Mouse (Mus musculus) stomach, embryonic 16.5 days (tissue): ENCODE data around the gene Kcnab3. TPM values are rescaled to one million over a fixed set of nuclear protein-coding genes. Genes with fewer than 3 reads are reported as not detected.

Experiments
- polyA plus RNA-seq: library from polyadenylated mRNA; unstranded; fragments of >200 nt; fragmentation: Nextera tagmentation; extraction: Ambion mirVana; gene quantifications from 2 replicates; pipeline ENCODE4 v1.2.1, GENCODE M21; 2015

Gene Kcnab3
- polyA plus RNA-seq, 1 experiment from 2014 or later = 0.79 TPM

Other genes with a start within 250 kb of the Kcnab3 start
- gene Vamp2, start 237.8 kb upstream of the Kcnab3 start, polyA plus RNA-seq = 79.9 and 88.5 TPM in 2 replicates
- gene Per1, start 231.0 kb upstream of the Kcnab3 start, polyA plus RNA-seq = 21.8 and 22.3 TPM in 2 replicates
- gene Hes7, start 205.9 kb upstream of the Kcnab3 start, polyA plus RNA-seq = 0.40 and 0.69 TPM in 2 replicates
- gene 9130213A22Rik, start 203.7 kb upstream of the Kcnab3 start, polyA plus RNA-seq = 0.27 and 0.61 TPM in 2 replicates
- 2.0 and 5.4 TPM in 2 replicates for gene Aloxe3, start 200.4 kb upstream of the Kcnab3 start, polyA plus RNA-seq
- gene Alox12b, start 169.3 kb upstream of the Kcnab3 start, polyA plus RNA-seq = 42.2 and 90.0 TPM in 2 replicates
- 0.35 and 0.42 TPM in 2 replicates for gene Alox8, start 128.4 kb upstream of the Kcnab3 start, polyA plus RNA-seq
- gene Gucy2e, start 89.2 kb upstream of the Kcnab3 start, polyA plus RNA-seq = not detected in 2 replicates
- 18.3 and 18.9 TPM in 2 replicates for gene Cntrob, start 2.5 kb upstream of the Kcnab3 start, polyA plus RNA-seq
- gene Trappc1, start 2.3 kb upstream of the Kcnab3 start, polyA plus RNA-seq = 131 and 147 TPM in 2 replicates
- gene Rnf227, start 14.2 kb downstream of the Kcnab3 start, polyA plus RNA-seq = 11.8 TPM in 2 replicates
- 48.5 and 55.4 TPM in 2 replicates for gene Chd3, start 43.1 kb downstream of the Kcnab3 start, polyA plus RNA-seq
- 144 and 148 TPM in 2 replicates for gene Naa38, start 69.2 kb downstream of the Kcnab3 start, polyA plus RNA-seq
- 29.4 TPM in 2 replicates for gene Cyb5d1, start 69.4 kb downstream of the Kcnab3 start, polyA plus RNA-seq
- 26.4 and 28.7 TPM in 2 replicates for gene Tmem88, start 72.0 kb downstream of the Kcnab3 start, polyA plus RNA-seq
- gene Kdm6b, start 87.4 kb downstream of the Kcnab3 start, polyA plus RNA-seq = 21.2 and 21.4 TPM in 2 replicates
- gene Dnah2, start 222.9 kb downstream of the Kcnab3 start, polyA plus RNA-seq = 0.54 and 0.69 TPM in 2 replicates
- gene Efnb3, start 233.9 kb downstream of the Kcnab3 start, polyA plus RNA-seq = 7.2 and 7.3 TPM in 2 replicates